Mouse (Mus musculus) G1E (cell line): Measurements from ENCODE around the gene Coq8b.

Experiments used
- CTCF ChIP-seq: IDR thresholded peaks from 2 replicates; pipeline ENCODE4 v1.5.1; 2012; ENCODE audit warnings: low read depth, low read length, inconsistent platforms, mixed read lengths
- GATA1 ChIP-seq: IDR thresholded peaks from 2 replicates; pipeline ENCODE4 v1.6.1; 2012; ENCODE audit warnings: borderline replicate concordance, low read length, inconsistent platforms, mixed read lengths
- GATA2 ChIP-seq: IDR thresholded peaks from 2 replicates; pipeline ENCODE4 v1.6.1; 2012; ENCODE audit warnings: low read depth, low read length, inconsistent platforms, borderline replicate concordance
- POLR2AphosphoS5 ChIP-seq: IDR thresholded peaks from 2 replicates; pipeline ENCODE4 v1.6.1; 2012; ENCODE audit warnings: low read depth, low read length, inconsistent platforms; ENCODE audit not compliant: insufficient replicate concordance
- TAL1 ChIP-seq: conservative IDR thresholded peaks from 2 replicates; pipeline ENCODE4 v1.6.1; 2012; ENCODE audit warnings: low read depth, low read length, inconsistent platforms, mixed read lengths

- TF ChIP-seq POLR2AphosphoS5 = no peak
- no peak for TF ChIP-seq CTCF
- no peak for TF ChIP-seq TAL1
- TF ChIP-seq GATA1 = no peak
- no peak for TF ChIP-seq GATA2
Measured at GRCm38 (mm10) chr7:27243211-27243610, 10.4 kb downstream of the Coq8b start.
